Mouse (Mus musculus) T-helper 1 cell (primary cell): ENCODE results near the gene Ano9.

ENCODE experiments used
- in situ Hi-C: fragments of 300-600 bp; cut with MboI, MseI; formaldehyde crosslinking; loops from one replicate; pipeline ENCODE4 v1.15.1; 2025; ENCODE audit warnings: high pct_unique_total_duplicates

The Ano9 gene

DNA sequence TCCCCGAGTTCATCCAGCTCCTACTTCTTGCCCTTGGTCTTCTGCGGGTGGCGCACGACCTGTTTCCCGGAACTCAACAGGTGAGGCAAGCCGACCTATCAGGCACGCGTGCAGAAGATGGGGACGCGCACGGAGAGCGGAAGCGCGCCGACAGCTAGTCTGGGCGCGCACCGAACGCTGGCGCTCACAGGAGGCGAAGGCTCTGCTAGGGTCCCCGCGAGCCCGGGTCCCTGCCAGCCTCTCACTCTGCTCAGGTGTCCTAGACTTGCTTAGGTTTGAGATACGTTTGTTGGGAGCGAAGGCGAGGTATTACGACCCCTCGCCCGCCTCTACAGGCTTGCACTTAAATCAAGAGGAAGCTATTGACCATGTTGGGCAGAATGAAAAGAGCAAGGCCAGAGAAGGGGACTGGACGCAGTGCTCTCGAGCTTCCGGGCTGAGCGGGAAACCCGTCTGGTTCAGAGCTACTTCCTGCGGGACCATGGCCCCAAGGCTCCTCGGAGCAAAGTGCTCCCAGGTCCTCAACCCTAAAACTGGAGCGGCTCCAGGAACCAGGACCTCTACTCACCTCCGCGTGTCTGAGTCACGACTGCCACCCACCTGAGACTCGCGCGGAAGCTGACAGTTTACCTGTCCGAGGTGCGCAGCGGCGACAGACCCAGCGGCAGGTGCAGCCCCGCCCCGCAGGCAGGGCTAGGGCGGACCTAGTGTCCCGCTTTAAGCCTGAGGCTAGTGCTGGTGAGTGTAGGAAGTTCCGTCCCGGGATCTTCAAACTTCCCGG, 17.5 kb downstream of the Ano9 start, which contains the start of gene Sigirr:
Sigirr (minus strand) TSS at position 662 of the 781 bp plus-strand sequence.
- in situ Hi-C loops: loop anchor here (10.0 kb wide), 1 partner anchor 75 kb away; the partner anchor contains the start of gene Rnh1

DNA sequence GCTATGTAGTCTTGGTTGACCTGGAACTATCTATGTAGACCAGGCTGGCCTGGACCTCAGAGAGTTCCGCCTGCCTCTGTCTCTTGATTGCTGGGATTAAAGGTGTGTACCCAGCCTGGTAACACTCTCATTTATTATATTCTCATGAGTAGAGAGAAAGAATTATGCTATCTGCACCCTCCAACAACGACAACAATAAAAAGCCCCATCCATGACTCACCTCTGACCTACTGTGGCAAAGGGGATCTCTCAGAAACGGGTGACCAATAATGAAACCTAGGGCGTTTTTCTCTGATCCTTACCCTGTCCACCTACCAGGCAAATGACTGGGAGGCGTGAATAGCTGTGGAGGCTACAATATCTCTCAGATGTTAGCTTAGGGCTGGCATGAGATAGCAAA, 20.4 kb downstream of the Ano9 start:
- in situ Hi-C loops: loop anchor here (10.0 kb wide), 1 partner anchor 78 kb away; the partner anchor contains the start of gene Rnh1

DNA sequence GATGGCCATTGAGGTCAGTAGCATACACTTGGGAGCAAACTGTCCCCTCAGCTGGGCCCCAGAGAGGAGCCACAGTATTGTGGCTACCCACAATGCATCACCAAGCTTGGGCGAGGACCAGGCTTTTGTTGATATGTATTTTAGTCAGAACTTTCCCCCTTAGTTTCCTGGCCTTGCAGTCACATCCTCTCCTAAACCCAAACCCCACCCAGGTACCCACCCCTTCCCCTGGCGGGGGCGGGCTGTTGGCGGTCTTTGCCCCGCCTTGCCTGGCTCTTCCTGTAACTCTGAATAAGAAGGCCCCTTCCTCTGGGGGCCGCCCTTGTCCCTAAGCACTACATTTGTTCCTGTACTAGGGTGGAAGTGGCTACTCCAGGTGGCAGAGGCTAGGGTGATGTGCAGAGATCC, 21.0 kb downstream of the Ano9 start:
- in situ Hi-C loops: loop anchor here (10.0 kb wide), 1 partner anchor 78 kb away; the partner anchor contains the start of gene Rnh1

DNA sequence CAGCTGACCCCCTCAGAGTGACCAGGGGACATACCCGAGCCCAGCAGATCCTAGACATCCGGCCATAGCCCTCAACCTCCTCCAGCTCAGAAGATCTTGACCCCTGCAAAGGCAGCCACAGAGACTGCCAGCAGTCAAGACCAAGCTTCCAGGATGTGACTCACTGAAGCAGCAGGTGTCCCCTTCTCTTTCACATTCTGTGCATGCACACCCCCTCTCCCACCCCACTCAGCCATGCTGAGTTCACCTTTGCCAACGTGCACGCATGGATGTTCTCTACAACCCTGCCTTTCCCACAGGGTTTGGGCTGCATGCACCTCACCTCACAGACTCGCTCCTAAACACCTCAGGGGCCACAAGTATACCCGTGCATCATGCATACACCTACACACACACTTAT, 21.6 kb downstream of the Ano9 start:
- in situ Hi-C loops: loop anchor here (10.0 kb wide), 1 partner anchor 79 kb away; the partner anchor contains the start of gene Rnh1

DNA sequence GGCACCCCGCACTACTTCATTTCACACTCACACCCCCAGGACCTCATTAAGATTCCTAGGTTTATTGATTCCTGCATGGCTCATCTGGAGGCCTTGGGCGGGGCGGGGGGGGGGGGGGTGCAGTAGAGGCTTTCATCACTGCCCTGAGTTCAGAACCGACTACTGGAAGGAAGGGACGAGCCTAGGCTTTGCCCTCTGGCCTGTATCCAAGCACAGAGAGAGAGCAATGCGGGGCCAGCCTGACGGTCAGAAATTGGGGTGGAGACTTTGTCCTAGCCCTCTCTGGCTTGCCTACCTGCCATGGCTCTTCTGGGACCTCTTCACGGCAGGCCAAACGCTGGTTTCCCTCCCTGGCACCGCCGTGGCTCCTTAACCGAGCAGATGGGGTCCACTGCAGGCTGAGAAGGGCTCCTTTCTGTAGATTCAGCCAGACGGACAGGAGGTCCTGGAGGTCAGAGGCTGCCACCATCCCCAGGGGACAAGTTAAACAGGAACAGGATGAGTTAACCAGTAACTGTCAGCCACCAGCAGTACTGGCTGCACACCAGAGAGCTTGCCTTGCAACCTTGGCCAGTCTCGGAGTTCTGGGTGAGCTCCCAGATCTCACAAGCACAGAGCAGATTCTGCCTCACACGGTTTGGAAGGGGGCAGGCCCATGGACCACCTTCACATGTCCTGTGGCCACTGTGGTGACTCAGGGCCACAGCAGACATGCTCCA, 23.0 kb downstream of the Ano9 start:
- in situ Hi-C loops: loop anchor here (10.0 kb wide), 1 partner anchor 80 kb away; the partner anchor contains the start of gene Rnh1

DNA sequence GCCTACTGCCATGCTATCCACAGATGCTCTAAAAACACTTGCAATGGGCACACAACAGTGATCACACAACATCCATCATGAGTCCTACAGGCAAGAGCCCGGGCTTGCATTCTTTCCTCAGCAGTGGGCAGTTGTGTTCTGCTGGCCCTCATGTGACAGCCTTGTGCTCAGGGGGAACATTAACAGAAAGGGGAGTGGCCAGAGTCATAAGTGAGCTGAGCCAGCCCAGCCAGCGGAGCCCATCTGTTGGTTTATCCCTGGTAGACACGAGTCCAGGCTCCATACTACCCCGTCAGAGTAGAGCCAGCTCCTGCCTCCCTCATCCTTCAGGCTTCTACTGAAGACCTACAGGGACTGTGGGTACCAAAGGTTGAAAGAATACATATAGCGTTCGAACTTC, 23.7 kb downstream of the Ano9 start:
- in situ Hi-C loops: loop anchor here (10.0 kb wide), 1 partner anchor 81 kb away; the partner anchor contains the start of gene Rnh1

DNA sequence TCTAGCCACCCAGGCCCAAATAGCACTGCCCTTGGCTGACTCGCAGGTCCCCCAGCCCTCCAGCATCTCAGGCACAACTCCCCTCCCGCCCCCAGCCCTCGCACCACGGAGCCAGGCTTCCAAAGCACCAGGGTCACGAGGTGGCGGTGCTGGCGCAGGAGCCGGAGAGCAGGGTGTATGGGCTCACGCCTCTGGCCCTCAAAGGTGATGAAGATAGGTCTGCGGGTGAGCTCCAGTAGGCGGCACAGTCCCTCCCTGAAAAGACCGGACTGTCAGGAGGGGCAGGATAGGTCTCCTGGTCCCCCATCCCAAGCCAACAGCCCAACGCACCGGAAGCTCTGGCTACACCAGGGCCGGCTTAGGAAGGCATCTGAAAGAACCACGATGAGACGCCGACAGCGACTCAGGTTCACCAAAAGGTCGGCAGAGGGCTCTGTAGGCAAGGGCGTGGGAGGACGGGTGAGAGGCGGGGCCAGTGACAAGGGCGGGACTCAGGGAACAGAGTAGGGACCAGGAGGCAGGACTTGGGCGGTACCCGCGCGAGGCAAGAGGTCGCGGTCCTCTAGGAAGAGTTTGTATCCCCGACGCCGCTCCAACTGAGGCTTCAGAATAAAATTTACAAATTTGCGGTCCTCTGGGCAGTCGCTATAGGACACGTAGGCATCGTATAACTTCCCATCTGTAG, 25.4 kb downstream of the Ano9 start:
- in situ Hi-C loops: loop anchor here (10.0 kb wide), 1 partner anchor 83 kb away; the partner anchor contains the start of gene Rnh1

DNA sequence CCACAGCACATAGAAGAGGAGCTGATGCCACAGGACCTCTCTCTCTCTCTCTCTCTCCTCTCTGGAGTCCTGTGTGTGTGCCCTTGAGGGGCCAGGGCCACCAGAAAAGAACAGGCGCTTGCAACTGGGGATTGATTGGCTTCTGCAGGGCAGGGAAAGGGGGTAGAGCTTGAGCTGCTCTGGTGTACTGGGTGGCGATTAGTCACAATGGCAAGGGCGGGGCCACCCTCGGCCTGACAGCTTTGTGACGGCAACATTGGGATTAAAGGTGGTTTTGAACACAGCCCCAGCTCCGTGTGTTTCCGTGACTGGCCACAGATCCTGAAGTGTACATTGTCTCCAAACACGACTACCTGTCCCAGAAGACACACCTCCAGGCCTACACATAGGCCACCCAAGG, 27.4 kb downstream of the Ano9 start:
- in situ Hi-C loops: loop anchor here (10.0 kb wide), 1 partner anchor 85 kb away; the partner anchor contains the start of gene Rnh1

DNA sequence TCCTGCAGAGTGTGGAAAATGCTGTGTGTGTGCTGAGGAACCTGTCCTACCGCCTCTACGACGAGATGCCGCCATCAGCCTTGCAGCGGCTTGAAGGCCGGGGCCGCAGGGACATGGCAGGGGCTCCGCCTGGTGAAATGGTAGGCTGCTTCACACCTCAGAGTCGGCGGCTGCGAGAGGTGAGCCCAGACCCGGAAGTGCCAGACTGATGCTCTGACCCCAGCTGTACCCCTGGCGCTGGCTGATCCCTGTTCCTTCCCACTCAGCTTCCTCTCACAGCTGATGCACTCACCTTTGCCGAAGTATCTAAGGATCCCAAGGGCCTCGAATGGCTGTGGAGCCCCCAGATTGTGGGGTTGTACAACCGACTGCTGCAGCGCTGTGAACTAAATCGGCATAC, 29.1 kb downstream of the Ano9 start:
- in situ Hi-C loops: no loop called here

DNA sequence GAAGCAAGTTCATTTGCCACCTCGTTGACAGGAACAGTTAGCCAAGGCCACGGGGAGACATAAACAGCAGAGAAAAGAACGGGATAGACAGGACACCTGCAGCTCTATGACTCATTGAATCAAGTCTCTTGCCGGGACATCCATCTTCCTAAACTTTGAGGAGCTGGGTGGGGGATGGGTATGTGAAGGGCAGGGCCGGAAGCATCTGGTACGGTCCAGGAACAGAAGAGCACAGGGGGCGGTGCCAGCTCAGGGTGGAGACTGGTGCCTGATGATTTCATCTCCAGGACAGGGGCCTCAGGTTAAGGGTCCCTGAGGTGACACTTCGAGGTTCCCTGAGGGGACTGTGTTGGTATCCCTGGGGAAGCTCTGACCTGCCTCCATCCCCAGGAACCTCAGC, 29.7 kb downstream of the Ano9 start:
- in situ Hi-C loops: no loop called here

DNA sequence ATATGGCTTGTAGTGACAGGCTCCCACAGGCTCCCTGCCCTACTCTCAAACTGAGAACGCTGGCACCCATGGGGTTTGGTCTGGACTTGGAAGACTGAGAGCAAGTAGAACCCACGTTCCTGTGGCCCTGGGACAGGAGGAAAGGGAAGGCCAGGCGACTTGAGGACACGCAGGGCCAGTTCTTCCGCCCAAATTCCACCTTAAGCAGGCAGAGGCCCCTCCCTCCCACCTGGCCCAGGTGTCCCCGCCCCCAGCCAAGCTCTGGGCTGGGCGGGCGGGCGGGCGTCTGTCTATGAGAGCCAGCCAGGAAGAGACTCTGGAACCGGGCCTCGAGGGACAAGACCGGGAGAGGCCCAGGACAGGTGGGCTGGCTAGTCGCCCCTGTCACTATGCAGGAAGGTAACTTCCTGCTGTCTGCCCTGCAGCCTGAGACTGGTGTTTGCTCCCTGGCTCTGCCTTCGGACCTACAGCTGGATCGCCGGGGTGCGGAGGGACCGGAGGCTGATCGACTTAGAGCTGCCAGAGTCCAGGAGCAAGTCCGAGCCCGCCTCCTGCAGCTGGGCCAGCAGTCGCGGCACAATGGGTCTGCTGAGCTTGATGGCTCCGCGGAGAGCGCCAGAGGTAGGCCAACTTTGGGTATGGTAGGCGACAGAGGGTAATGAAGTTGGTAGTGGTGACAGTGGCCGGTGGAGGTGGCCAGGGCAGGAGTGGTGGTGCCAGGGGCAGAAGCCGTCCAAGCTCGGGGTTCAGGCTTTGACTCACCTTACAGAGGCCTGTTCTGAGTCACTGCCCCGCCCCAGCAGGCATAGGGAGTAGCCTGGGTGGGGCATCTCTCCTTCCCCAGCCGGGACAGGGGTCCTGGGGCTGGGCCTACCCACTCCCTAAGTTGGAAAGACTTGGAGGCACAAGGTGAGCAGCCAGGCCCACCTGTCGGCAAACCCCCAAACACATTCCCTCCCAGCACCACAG, 37.8 kb downstream of the Ano9 start:
- in situ Hi-C loops: no loop called here

DNA sequence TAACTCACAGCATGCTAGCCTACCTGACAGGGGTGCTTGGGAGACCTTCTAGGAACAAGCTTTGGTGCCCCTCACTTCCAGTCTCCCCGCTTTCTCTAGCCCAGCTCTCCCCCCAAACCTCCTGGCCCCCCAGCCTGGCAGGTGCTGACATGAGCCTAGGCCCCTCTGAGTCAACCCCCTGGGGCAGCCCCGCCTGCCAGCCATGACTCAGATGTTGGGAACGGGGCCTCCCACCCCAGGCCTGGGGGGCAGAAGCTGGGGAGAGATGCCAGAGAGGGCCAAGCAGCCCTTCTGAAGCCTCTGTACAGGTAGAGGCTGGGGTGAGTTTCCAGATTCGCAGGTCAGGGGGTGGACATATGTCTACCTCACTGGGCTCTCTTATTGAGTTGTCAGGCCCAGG, 38.7 kb downstream of the Ano9 start:
- in situ Hi-C loops: no loop called here

DNA sequence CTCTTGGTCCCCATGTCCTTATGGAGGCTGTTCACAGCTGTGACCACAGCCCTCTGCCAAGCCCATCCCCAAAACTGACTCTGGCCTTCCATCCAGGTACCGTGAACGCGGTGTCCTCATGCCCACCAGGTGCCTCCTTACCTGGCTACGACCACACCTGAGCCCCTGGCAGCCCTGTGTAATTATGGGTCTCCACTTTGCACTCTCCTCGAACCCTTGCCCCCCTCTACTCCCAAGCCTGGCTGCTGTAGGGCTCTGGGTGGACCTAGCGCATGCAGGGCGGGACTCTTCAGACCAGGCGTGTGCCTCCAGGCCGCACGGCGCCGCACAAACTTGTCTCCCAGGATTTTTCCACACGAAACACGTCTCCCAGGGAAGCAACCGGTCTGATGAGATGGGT, 39.8 kb downstream of the Ano9 start, which contains the start of gene Pkp3:
Pkp3 (plus strand) TSS at position 378 of the 400 bp plus-strand sequence.
- in situ Hi-C loops: no loop called here

DNA sequence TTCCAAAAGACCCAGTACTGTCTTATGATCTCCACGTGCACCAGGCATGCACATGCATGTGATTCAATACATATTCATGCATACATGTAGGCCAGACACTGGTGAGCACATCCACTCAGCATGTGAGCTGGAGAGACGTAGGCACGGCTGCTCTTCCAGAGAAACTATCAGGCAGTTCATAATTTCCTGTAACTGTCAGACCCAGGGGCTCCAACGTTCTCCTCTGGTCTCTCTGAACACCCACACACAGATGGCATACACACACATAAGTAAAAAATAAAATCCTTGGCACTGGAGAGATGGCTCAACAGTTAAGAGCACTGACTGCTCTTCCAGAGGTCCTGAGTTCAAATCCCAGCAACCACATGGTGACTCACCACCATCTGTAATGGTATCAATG, 43.8 kb downstream of the Ano9 start:
- in situ Hi-C loops: no loop called here

DNA sequence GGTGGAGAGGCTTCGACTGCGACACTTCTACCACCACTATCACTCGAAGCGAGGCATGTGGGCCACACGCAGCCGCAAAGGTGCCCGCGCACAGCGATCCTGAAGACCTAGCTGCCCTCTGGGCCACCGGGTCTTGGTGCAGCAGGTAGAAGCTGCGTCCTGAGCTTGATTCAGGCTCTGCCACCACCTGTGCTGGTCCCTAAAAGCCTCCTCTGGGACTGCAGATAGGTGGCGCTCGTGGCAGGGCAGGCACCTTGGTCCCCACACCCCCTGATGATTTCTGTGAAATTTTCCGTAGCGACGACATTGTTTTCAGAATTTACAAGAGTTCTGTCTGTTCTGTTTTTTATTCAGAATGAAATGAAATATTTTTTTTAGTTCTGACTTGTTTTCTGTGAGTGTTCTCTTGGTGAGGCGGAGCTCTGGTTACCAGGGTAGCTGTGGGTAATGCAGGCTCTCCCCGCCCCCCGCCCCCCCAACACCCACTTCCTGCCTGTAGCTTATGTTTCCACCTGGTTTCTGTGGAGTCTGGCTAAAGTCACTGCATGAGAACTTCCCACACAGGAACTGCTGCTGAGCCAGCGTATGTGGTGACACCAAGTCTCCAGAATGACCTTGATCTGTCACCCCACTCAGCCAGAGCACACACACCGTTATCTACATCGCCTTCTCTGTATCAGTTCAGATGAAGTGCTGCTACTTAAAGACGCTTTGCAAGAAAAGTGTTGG, 45.4 kb downstream of the Ano9 start:
- in situ Hi-C loops: no loop called here

DNA sequence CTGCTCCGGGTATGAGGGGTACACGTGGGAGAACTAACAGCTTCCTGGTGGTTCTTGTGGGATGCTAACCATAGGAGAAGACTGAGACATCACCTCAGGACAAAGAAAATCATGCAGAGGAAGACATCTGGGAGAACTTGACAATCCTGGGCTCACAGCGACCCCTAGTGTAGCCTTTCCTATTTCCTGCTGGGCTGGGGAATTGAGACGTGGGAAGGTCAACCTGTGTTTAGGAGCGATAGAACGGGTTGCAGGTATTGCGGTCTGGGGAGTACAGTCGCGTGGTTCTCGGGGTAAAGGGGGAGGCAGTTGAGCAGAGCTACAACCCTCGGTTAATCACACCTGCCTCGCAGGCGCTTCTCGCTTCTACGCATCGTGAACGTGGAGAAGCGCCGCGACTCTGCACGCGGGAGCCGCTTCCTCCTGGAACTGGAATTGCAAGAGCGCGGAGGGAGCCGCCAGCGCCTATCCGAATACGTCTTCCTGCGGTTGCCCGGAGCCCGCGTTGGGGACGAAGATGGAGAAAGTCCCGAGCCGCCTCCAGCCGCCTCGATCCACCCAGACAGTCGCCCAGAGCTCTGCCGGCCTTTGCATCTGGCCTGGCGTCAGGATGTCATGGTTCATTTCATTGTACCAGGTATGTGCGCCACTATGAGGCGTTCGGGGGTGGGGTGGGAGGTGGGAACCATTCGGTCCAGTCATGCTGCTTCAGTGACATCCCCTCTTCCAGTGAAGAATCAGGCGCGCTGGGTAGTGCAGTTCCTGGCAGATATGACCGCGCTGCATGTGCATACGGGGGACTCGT, 47.3 kb downstream of the Ano9 start:
- in situ Hi-C loops: no loop called here

DNA sequence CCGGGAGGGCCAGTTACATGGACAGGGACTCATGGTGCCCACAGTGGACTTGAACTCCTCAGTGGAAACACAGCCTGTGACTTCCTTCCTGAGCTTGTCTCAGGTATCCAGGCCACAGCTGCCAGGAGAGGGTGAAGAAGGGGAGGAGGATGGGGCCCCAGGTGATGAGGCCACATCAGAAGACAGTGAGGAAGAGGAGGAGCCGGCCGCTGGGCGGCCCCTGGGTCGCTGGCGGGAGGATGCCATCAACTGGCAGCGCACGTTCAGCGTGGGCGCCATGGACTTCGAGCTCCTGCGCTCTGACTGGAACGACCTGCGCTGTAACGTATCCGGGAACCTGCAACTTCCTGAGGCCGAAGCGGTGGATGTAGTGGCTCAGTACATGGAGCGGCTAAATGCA, 49.3 kb downstream of the Ano9 start:
- in situ Hi-C loops: no loop called here

DNA sequence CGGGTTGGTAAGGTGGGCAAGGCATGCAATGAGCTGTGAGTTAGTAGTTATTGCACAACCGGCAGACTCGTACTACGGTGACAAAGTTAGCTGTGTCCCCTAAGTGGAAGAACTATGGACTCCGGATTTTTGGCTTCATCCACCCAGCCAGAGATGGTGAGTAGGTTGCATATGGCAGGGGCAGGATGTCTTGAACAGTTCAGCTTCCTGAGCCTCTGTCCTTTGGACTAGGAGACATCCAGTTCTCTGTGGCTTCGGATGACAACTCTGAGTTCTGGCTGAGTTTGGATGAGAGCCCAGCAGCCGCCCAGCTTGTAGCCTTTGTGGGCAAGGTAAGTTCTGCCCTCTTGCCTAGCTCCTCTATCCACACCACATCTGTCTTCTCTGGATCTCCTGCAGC, 53.0 kb downstream of the Ano9 start:
- in situ Hi-C loops: loop anchor here (5.0 kb wide), 1 partner anchor 113 kb away; no protein-coding TSS in a partner anchor

DNA sequence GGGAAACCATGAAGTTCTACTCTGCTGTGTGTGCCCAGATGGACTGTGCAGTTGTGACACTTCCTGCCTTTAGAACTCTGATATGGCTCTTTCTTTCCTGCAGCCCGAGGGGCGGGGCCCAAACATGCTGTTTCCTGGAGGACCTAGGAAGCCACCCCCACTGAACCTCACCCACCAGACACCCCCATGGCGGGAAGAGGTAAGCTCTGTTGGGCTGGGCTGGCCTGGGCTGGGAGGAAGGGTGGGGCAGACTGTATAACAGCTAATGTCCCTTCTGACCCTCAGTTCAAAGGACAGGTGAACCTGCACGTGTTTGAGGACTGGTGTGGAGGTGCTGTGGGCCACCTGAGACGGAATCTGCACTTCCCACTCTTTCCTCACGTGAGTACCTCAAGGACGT, 53.4 kb downstream of the Ano9 start:
- in situ Hi-C loops: loop anchor here (5.0 kb wide), 1 partner anchor 113 kb away; no protein-coding TSS in a partner anchor
